Mouse (Mus musculus) stomach, postnatal 0 days (tissue): ENCODE data around the gene Cd247.

ENCODE experiments used
- CTCF ChIP-seq: IDR thresholded peaks from 2 replicates; pipeline ENCODE4 v1.5.1; 2016; ENCODE audit warnings: antibody characterized with exemption, low read depth, mild to moderate bottlenecking, moderate library complexity
- EP300 ChIP-seq: optimal IDR thresholded peaks from 2 replicates; pipeline ENCODE3; 2016; ENCODE audit warnings: antibody characterized with exemption

GRCm38 (mm10) chr1:165861235-165861609 lies 72.7 kb downstream of the Cd247 start:
- TF ChIP-seq CTCF (no peak), EP300 (no peak)
